Mouse (Mus musculus) heart, postnatal 10 days (tissue): ENCODE measurements around the gene Prom2. TPM values are rescaled to one million over a fixed set of nuclear protein-coding genes. Genes with fewer than 3 reads are reported as not detected.
A peak's percentile ranks its signal among the peaks of the same experiment; 100 is the strongest.

Experiments used
- DNase-seq, 2 experiments: peaks; one replicate each; pipeline ENCODE4 v3.0.0; 2021
- intact Hi-C: fragments of 180-260 bp; cut with DNase I; formaldehyde crosslinking; loops from one replicate; pipeline ENCODE4 v1.15.1; 2025
- total RNA-seq, 2 experiments: library from RNA; stranded (reverse); gene quantifications; 2 replicates each; pipeline ENCODE4 v1.2.3; 2021

The Prom2 gene
- total RNA-seq, 2 experiments from 2014 or later, result 0.17 TPM; not detected in 1

- no peak for DNase-seq
- intact Hi-C loops, result no loop called here
Measured at GRCm38 (mm10) chr2:127498750-127499149, 42.5 kb downstream of the Prom2 start.

GRCm38 (mm10) chr2:127496321-127496720 is 44.9 kb downstream of the Prom2 start:
- no peak for DNase-seq

GRCm38 (mm10) chr2:127484476-127485170 is 56.6 kb downstream of the Prom2 start:
- intact Hi-C loops, result no loop called here
- peak; percentile 76 to 78 for DNase-seq

More at GRCm38 (mm10) chr2:127496321-127496720, 44.9 kb downstream of the Prom2 start:
- intact Hi-C loops, result no loop called here

- DNase-seq, result peak; percentile 27 to 29
- intact Hi-C loops, result no loop called here
Measured at GRCm38 (mm10) chr2:127483001-127483400, 58.3 kb downstream of the Prom2 start.

GRCm38 (mm10) chr2:127482533-127482911 is 58.7 kb downstream of the Prom2 start:
- intact Hi-C loops, result no loop called here
- peak; percentile 83 to 86 for DNase-seq

GRCm38 (mm10) chr2:127481841-127482532 is 59.3 kb downstream of the Prom2 start:
- DNase-seq, result peak; percentile 21 to 31
- intact Hi-C loops, result no loop called here

- intact Hi-C loops, result no loop called here
- DNase-seq, result no peak
Measured at GRCm38 (mm10) chr2:127479763-127480162, 61.5 kb downstream of the Prom2 start.

GRCm38 (mm10) chr2:127479210-127479609 is 62.1 kb downstream of the Prom2 start:
- intact Hi-C loops, result no loop called here
- DNase-seq, result no peak

Other genes starting within 250 kb of the Prom2 start
- gene Dusp2, start 205.3 kb downstream of the Prom2 start, total RNA-seq, result 1 to 10 TPM; 1.2 to 1.8 TPM
- not detected for gene Astl, start 202.8 kb downstream of the Prom2 start, total RNA-seq
- 1 to 10 TPM in 1 of 2 experiments, under 1 TPM in 1; 0.84 to 1.1 TPM for gene Adra2b, start 178.3 kb downstream of the Prom2 start, total RNA-seq
- gene Gpat2, start 116.3 kb downstream of the Prom2 start, total RNA-seq, result not detected
- gene Fahd2a, start 96.9 kb downstream of the Prom2 start, total RNA-seq, result 10 to 100 TPM; 25.2 to 25.3 TPM
- gene Kcnip3, start 19.4 kb downstream of the Prom2 start, total RNA-seq, result 1 to 10 TPM; 1.2 to 1.8 TPM
- gene Zfp661, start 45.6 kb upstream of the Prom2 start, total RNA-seq, result 1 to 10 TPM; 1.3 to 1.8 TPM
- 100 to 1,000 TPM in 1 of 2 experiments, 10 to 100 TPM in 1; 97.3 to 122 TPM for gene Mrps5, start 45.8 kb upstream of the Prom2 start, total RNA-seq
- gene Mal, start 115.2 kb upstream of the Prom2 start, total RNA-seq, result 1 to 10 TPM; 1.4 to 2.1 TPM
- 10 to 100 TPM; 14.5 to 15.9 TPM for gene Mall, start 188.5 kb upstream of the Prom2 start, total RNA-seq
- 10 to 100 TPM; 10.9 to 12.3 TPM for gene Nphp1, start 247.4 kb upstream of the Prom2 start, total RNA-seq